Mouse (Mus musculus) intestine, embryonic 14.5 days (tissue): ENCODE measurements around the gene Tmprss6. TPM values are rescaled to one million over a fixed set of nuclear protein-coding genes. Genes with fewer than 3 reads are reported as not detected.

Experiments
- ATAC-seq: fragments of 200-750 bp; cut with Nextera tagmentation; replicated peaks from 2 replicates; pipeline ENCODE4 v1.8.0; 2017; ENCODE audit warnings: low read depth, moderate number of reproducible peaks, moderate TSS enrichment, moderate library complexity; ENCODE audit not compliant: low FRiP score, low TSS enrichment
- DNase-seq: peaks from one replicate; pipeline ENCODE4 v3.0.0-alpha.2; 2018; ENCODE audit warnings: low spot score
- H3K27ac ChIP-seq: fragments of 300-500 bp; sonication (generic); 2 replicates; pipeline ENCODE4 v1.5.1; 2014; ENCODE audit warnings: low read depth, mild to moderate bottlenecking, control low read depth
- H3K27me3 ChIP-seq: fragments of 300-500 bp; sonication (generic); replicated peaks from 2 replicates; pipeline ENCODE4 v1.6.1; 2014; ENCODE audit warnings: low read length, control low read depth; ENCODE audit not compliant: control insufficient read depth, insufficient read depth
- H3K36me3 ChIP-seq: fragments of 300-500 bp; sonication (generic); 2 replicates; pipeline ENCODE4 v1.6.1; 2014; ENCODE audit warnings: low read length, control low read depth; ENCODE audit not compliant: control insufficient read depth, insufficient read depth
- H3K4me1 ChIP-seq: fragments of 300-500 bp; sonication (generic); replicated peaks from 2 replicates; pipeline ENCODE4 v1.6.1; 2014; ENCODE audit warnings: low read length, control low read depth, mixed read lengths; ENCODE audit not compliant: control insufficient read depth, insufficient read depth
- H3K4me2 ChIP-seq: fragments of 300-500 bp; sonication (generic); 2 replicates; pipeline ENCODE4 v1.6.1; 2014; ENCODE audit warnings: low read length
- H3K4me3 ChIP-seq: fragments of 300-500 bp; sonication (generic); 2 replicates; pipeline ENCODE4 v1.5.1; 2014; ENCODE audit warnings: low read depth, low read length, control low read depth, mixed read lengths
- H3K9ac ChIP-seq: fragments of 300-500 bp; sonication (generic); 2 replicates; pipeline ENCODE4 v1.6.1; 2014; ENCODE audit warnings: mild to moderate bottlenecking, low read length
- H3K9me3 ChIP-seq: fragments of 300-500 bp; sonication (generic); 2 replicates; pipeline ENCODE4 v1.6.1; 2016; ENCODE audit warnings: low read length, control low read depth; ENCODE audit not compliant: control insufficient read depth
- WGBS: fragments of 180-500 bp; shearing (Covaris S2); extraction: QIAGEN DNeasy Blood & Tissue Kit; methylation state at CpG from one replicate; pipeline ENCODE4 v1.1.7; 2014; 5-methylcytosine and 5-hydroxymethylcytosine counted together
- polyA plus RNA-seq: library from polyadenylated mRNA; unstranded; fragments of >200 nt; fragmentation: Nextera tagmentation; extraction: Ambion mirVana; gene quantifications from 2 replicates; pipeline ENCODE4 v1.2.1, GENCODE M21; 2014

The Tmprss6 gene
- polyA plus RNA-seq, 1 experiment from 2014 or later, result 0.09 TPM

DNA sequence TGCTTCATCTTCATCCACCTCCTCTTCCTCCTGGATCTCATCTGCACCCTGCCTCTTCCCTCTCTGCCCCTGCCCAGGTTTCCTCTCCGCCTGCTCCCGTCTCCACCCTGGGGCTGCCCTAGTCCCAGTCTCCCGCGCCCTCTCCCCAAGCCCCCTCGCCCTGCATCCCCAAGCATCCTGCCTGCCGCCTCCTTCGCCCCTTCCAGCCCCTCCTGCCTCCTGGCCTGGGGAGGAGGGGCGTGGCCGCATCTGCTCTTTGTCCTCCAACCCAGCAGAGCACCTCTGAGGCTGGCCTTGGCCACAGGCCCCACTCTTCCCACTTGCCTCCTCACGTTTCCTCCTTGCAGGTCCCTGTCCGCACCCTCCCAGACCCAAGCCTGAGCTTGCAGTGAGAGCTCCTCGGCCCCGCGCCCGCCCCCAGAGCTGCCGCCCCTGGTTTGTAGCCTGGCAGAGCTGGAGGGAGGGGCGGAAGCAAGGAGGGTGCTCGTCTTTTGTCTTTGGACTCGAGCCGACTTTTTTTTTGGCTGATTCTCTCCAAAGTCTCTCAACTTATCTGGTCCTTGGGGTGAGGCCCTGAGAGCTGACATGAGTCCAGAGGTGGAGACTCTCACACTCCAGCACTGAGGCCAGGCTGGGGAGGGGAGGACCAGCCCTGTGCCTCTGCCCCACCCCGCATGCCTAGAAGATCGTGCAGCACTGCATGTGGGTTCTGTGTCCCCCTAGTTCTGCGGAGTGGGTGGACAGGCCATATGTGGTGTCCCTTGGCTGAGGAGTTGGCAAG is 31.0 kb downstream of the Tmprss6 start:
- Histone ChIP-seq H3K27ac (peak overlapping the region; percentile 78), H3K4me1 (peaks cover 7% of the 10 kb centered on the region), H3K9me3 (no peaks in the 10 kb centered on the region), H3K4me2 (peak overlapping the region; percentile 52), H3K27me3 (no peaks in the 10 kb centered on the region), H3K9ac (peak overlapping the region; percentile 35; the same call in 1 of the 2 replicates), H3K4me3 (0 out of 2 replicates have a peak overlapping the region, but pooled peaks have one; percentile 2), H3K36me3 (peaks cover 18% of the 10 kb centered on the region)
- DNase-seq, result peak; percentile 73
- ATAC-seq, result peak; percentile 15; the same call in 1 of the 2 replicates
- 14% methylated on average over 23 of the region's 23 CpGs for WGBS

DNA sequence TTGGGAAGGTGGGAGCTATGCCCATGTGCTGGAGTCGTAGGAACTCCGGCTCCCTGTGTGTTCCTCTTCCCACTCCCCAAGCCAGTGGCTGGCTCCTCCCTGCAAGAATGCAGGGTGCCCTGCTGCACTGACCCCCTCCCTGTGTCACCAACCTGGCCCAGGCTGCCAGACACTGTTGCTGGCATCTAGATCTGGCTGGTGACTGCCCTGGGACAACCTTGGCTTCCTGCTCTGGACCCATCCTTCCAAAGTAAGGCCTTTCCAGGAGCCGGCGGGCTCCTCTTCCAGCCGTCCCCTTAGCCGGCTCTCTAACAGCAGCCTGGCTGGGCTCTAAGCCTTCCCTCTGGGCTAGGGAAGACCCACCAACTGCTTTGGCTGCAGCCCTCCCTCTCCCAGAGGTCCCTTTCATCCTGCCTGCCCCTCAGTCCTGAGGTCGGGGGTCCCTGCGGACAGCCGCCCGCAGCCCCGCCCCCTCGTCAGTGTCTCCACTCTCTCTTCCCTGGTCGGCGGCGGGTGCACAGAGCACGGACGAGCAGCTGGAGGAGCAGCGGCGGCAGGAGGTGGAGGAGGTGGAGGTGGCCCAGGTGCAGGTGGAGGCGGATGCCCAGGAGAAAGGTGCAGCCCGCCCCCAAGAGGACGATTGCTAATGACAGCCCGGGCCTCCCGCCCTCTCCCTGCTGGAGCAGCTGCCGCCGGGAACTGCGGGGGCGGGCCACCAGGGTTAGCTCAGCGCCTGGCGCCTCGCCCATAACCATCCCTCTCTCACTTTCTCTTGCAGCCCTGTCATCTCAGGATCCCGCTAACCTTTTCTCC is 31.8 kb downstream of the Tmprss6 start:
- DNase-seq (peak; percentile 91), ATAC-seq (peak; percentile 69)
- H3K9me3 ChIP-seq, result no peaks in the 10 kb centered on the region
- H3K4me3 ChIP-seq, result peak overlapping the region; percentile 23
- WGBS, result 13% methylated on average over 25 of the region's 32 CpGs
- H3K27ac ChIP-seq, result peak overlapping the region; percentile 78
- peak overlapping the region; percentile 35; the same call in 1 of the 2 replicates for H3K9ac ChIP-seq
- peak overlapping the region; percentile 52 for H3K4me2 ChIP-seq
- H3K4me1 ChIP-seq, result peaks cover 7% of the 10 kb centered on the region
- H3K27me3 ChIP-seq, result no peaks in the 10 kb centered on the region
- peaks cover 18% of the 10 kb centered on the region for H3K36me3 ChIP-seq

DNA sequence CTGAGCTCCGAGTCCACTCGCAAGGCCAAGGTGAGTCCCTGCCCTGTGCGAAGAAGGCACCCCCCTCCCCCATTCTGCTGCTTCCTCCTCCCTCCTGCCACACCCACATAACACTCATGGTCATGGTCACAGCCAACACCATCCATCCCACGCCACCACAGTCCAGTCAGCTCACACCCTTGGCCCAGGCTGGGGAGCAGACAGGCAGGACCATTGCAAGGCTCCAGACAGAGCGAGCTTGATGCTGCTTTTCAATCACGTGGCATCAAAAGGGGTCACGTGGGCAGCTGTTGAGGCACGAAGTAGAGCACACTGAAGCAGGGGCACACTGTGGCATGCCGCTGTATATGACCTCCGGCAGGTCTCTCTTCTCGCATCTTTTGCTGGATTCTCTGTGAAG is 32.8 kb downstream of the Tmprss6 start:
- no peak for ATAC-seq
- H3K4me3 ChIP-seq, result no peak overlapping the region
- no peak overlapping the region for H3K4me2 ChIP-seq
- H3K4me1 ChIP-seq, result peaks cover 7% of the 10 kb centered on the region
- no peak overlapping the region for H3K27ac ChIP-seq
- H3K9me3 ChIP-seq, result no peaks in the 10 kb centered on the region
- WGBS, result 80% methylated on average over 11 of the region's 11 CpGs
- no peak for DNase-seq
- H3K9ac ChIP-seq, result no peak overlapping the region
- no peaks in the 10 kb centered on the region for H3K27me3 ChIP-seq
- H3K36me3 ChIP-seq, result peaks cover 18% of the 10 kb centered on the region

DNA sequence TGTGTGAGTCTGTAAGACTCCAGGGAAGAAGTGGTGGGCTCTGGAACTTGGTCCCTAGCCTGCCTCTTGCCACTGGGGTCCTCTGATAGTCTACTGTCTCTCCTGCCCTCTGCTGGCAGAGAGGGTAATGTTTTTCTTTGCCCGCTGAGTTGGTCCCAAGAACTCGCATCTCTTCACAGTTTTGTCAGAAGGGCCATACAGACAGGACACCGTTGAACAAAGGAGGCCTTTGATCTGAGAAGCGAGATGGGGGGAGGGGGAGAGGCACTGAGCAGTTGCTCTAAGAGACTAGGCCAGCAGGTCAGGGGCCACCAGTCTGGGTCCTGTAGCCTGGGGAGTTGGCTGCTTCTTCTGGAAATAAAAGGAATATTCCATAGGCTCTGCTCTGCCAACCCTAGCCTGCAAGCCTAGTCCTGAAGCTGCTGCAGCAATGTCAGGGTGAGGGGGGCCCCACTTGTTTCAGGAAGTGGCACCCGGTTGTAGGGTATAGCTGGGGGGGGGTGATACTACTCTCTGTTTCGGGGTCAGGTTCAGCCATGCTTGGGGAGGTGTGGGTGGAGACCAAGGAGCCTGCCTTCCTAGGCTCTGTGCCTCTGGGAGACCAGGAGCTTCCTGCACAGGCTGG is 33.4 kb downstream of the Tmprss6 start:
- Histone ChIP-seq H3K4me1 (peaks cover 7% of the 10 kb centered on the region), H3K9ac (no peak overlapping the region), H3K9me3 (no peaks in the 10 kb centered on the region), H3K4me2 (no peak overlapping the region), H3K36me3 (peaks cover 18% of the 10 kb centered on the region), H3K27me3 (no peaks in the 10 kb centered on the region), H3K4me3 (no peak overlapping the region), H3K27ac (no peak overlapping the region)
- no peak for ATAC-seq
- DNase-seq, result peak; percentile 64
- 41% methylated on average over 6 of the region's 6 CpGs for WGBS

DNA sequence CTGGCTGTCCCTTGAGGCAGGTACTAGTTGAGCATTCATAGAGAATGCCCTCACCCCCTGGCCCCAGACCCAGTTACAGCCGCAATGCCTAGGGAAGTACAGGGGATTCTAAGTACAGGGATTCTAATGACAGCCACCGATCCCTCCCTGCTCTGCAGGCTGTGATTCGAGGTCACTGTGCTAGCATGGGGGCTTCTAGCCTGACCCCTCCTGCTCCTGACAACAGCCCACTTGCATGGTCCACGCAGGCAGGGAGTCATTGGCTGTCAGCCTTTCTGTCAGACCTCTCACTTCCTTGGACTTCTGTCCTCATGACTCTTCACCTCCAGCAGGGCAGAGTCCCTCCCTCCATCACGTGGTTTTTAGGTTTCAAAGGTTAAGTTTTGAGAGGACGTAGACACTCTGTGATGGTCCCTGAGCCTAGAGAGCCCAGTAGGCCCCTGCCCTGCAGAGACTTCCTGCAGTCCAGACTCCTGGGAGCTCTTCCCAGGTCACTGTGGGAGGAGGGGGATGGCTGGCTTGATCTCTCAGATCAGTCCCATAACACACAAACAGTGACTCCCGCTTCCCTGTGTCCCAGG is 36.8 kb downstream of the Tmprss6 start:
- peaks cover 18% of the 10 kb centered on the region for H3K36me3 ChIP-seq
- 0 out of 2 replicates have a peak, but pooled peaks cover 9% of the 10 kb centered on the region for H3K27me3 ChIP-seq
- H3K4me2 ChIP-seq, result no peak overlapping the region
- peaks cover 9% of the 10 kb centered on the region for H3K4me1 ChIP-seq
- DNase-seq (no peak), ATAC-seq (no peak)
- no peak overlapping the region for H3K27ac ChIP-seq
- H3K4me3 ChIP-seq, result no peak overlapping the region
- WGBS, result 82% methylated on average over 7 of the region's 7 CpGs
- no peak overlapping the region for H3K9ac ChIP-seq
- no peaks in the 10 kb centered on the region for H3K9me3 ChIP-seq

DNA sequence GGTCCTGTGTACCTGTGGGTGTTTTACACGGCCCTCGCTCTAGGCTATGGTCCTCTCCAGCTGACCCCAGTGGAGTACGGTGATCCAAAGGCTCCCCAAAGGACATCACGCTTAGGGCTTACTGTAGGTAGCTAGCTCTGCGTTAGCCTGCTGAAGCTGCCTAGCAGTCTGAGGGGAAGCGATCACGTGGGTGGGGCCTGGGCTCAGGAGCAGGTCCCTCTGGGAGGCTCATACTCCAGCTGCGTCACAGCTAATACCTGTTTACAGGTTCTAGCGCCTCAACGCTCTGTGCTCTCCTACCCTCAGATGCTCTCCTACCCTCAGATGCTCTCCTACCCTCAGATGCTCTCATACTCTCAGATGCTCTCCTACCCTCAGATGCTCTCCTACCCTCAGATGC is 37.6 kb downstream of the Tmprss6 start:
- Histone ChIP-seq H3K4me3 (no peak overlapping the region), H3K27ac (no peak overlapping the region), H3K36me3 (peaks cover 17% of the 10 kb centered on the region), H3K27me3 (0 out of 2 replicates have a peak, but pooled peaks cover 9% of the 10 kb centered on the region), H3K4me1 (peaks cover 9% of the 10 kb centered on the region), H3K4me2 (no peak overlapping the region), H3K9ac (no peak overlapping the region), H3K9me3 (no peaks in the 10 kb centered on the region)
- no peak for ATAC-seq
- whole genome bisulfite sequencing, result 88% methylated on average over 10 of the region's 10 CpGs
- no peak for DNase-seq

DNA sequence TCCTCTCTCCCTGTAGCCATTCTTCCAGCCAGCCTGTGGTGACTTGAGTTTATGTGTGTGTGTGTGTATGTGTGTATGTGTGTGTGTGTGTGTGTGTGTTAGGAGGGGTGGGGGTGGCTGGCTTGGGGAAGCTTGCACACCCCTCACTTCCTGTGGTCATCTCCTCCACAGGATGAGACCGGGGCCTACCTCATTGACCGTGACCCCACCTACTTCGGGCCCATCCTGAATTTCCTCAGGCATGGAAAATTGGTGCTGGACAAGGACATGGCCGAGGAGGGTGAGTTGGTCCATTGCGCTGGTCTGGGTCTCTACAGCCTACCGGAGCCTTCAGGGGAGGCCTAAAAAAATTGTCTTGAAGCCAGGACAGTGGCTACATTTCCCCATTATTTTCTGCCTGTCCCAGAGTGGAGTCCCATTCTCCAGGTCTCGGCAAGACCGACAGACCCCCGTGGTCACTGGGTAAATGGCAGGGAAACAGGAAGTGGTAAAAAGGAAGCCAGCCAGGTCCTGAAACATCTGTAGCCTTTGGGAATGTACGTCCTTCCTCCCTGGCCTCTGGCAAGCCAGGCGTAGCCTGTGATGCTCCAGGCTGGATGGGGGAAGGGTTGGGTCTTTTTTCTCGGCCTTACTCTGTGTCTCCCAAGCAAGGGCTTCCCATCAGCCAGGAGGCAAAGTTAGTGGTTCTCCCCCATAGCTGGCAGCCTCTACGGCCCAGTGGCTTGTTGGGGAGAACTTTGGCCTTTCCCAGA is 38.4 kb downstream of the Tmprss6 start:
- 0 out of 2 replicates have a peak, but pooled peaks cover 9% of the 10 kb centered on the region for H3K27me3 ChIP-seq
- WGBS, result 79% methylated on average over 13 of the region's 13 CpGs
- DNase-seq (no peak), ATAC-seq (no peak)
- peaks cover 9% of the 10 kb centered on the region for H3K4me1 ChIP-seq
- no peak overlapping the region for H3K27ac ChIP-seq
- H3K4me3 ChIP-seq, result 0 out of 2 replicates have a peak overlapping the region, but pooled peaks have one; percentile 58
- peak overlapping the region; percentile 58; the same call in 1 of the 2 replicates for H3K9ac ChIP-seq
- no peaks in the 10 kb centered on the region for H3K9me3 ChIP-seq
- peaks cover 12% of the 10 kb centered on the region for H3K36me3 ChIP-seq
- peak overlapping the region; percentile 68 for H3K4me2 ChIP-seq
